ENCODE assay signal across 10 mouse cellular contexts in genomic region chr7:143122191-143122590, GRCm38 (mm10). TPM values are rescaled to one million over a fixed set of nuclear protein-coding genes. Genes with fewer than 3 reads are reported as not detected.
DNase-seq lines count a peak whose midpoint lies in the region; ATAC-seq and TF ChIP-seq lines count a peak whose summit lies in the region.
"Had no signal": no experiment of that assay in that cellular context is flagged by ENCODE, and none has a peak within 500 bp of the region (broad histone marks: within the 10 kb centered on the region; RNA-seq: fewer than 3 reads in every experiment).

No protein-coding gene starts in this region.

- DNase-seq in MEL (ENCODE audit: low read depth, low spot score), result peak; percentile 35
- peak; percentile 87 for DNase-seq in adrenal gland, adult 2 months
- DNase-seq in right cerebral cortex, adult 2 months (ENCODE audit: low spot score in 2 of 2), result no peak
- DNase-seq in gastrocnemius, postnatal 25 days, result no peak
- DNase-seq in embryo, embryonic 10.5 days (ENCODE audit: low spot score), result no peak
- DNase-seq: cerebellum, adult 11-12 months had no signal

- peak overlapping the region; percentile 14; the same call in 1 of the 2 replicates for H3K4me2 ChIP-seq in heart, embryonic 16.5 days (ENCODE audit: low read depth, low read length)
- no peak overlapping the region for H3K4me2 ChIP-seq in lung, embryonic 15.5 days
- H3K4me2 ChIP-seq: forebrain, embryonic 12.5 days had no signal

- H3K9me3 ChIP-seq in MEL (replicated peaks; ENCODE audit: insufficient read depth, low read length), result no peaks in the 10 kb centered on the region
- no peaks in the 10 kb centered on the region for H3K9me3 ChIP-seq in heart, embryonic 16.5 days (replicated peaks; ENCODE audit: control insufficient read depth, low read length)
- no peaks in the 10 kb centered on the region for H3K9me3 ChIP-seq in lung, embryonic 15.5 days
- H3K9me3 ChIP-seq: forebrain, embryonic 12.5 days had no signal

- no peak overlapping the region for H3K27ac ChIP-seq in MEL (ENCODE audit: control insufficient read depth, low read depth, low read length)
- peak overlapping the region; percentile 96 for H3K27ac ChIP-seq in heart, embryonic 16.5 days (ENCODE audit: low read length)
- H3K27ac ChIP-seq in lung, embryonic 15.5 days, result 0 out of 2 replicates have a peak overlapping the region, but pooled peaks have one; percentile 6
- H3K27ac ChIP-seq: forebrain, embryonic 12.5 days had no signal

- peaks cover 12 to 34% of the 10 kb centered on the region in 2 experiments for H3K4me1 ChIP-seq in MEL (ENCODE audit: control insufficient read depth in 1 of 2, insufficient read depth in 2 of 2, low read length in 2 of 2)
- peaks cover 73% of the 10 kb centered on the region for H3K4me1 ChIP-seq in heart, embryonic 16.5 days (ENCODE audit: control insufficient read depth, insufficient read depth, low read length)
- peaks cover 42% of the 10 kb centered on the region for H3K4me1 ChIP-seq in lung, embryonic 15.5 days

- no peak for TF ChIP-seq POLR2A in MEL (IDR thresholded peaks at IDR 0.05; ENCODE audit: control insufficient read depth in 1 of 2, insufficient read depth in 1 of 2, low read depth in 1 of 2, low read length in 2 of 2, poor library complexity in 1 of 2)

- peaks cover 0 to 17% of the 10 kb centered on the region in 2 experiments; a peak in 2 of 4 replicates for H3K36me3 ChIP-seq in MEL (ENCODE audit: control insufficient read depth in 1 of 2, insufficient read depth in 2 of 2, low read length in 2 of 2)
- 0 out of 2 replicates have a peak, but pooled peaks cover 3% of the 10 kb centered on the region for H3K36me3 ChIP-seq in heart, embryonic 16.5 days (ENCODE audit: control insufficient read depth, insufficient read depth)
- no peaks in the 10 kb centered on the region for H3K36me3 ChIP-seq in lung, embryonic 15.5 days
- H3K36me3 ChIP-seq: forebrain, embryonic 12.5 days had no signal

- H3K9ac ChIP-seq in MEL (ENCODE audit: control insufficient read depth, low read depth, low read length, poor library complexity, severe bottlenecking), result no peak overlapping the region
- peak overlapping the region; percentile 67 for H3K9ac ChIP-seq in heart, embryonic 16.5 days (ENCODE audit: low read length)
- H3K9ac ChIP-seq in lung, embryonic 15.5 days, result no peak overlapping the region
- H3K9ac ChIP-seq: forebrain, embryonic 12.5 days had no signal

- peak; percentile 88 for ATAC-seq in heart, embryonic 16.5 days (replicated peaks; ENCODE audit: extremely low read depth, insufficient read depth, low FRiP score)
- ATAC-seq in lung, embryonic 15.5 days (ENCODE audit: borderline replicate concordance, extremely low read depth, low FRiP score, low TSS enrichment), result no peak
- ATAC-seq: Patski had no signal

- no peak for TF ChIP-seq RAD21 in MEL (IDR thresholded peaks at IDR 0.05; ENCODE audit: low read depth, low read length)

- H3K4me3 ChIP-seq in MEL (ENCODE audit: control insufficient read depth in 1 of 2, insufficient read depth in 1 of 2, low read depth in 2 of 2, low read length in 2 of 2), result no peak overlapping the region
- no peak overlapping the region for H3K4me3 ChIP-seq in heart, embryonic 16.5 days (ENCODE audit: low read length)
- no peak overlapping the region for H3K4me3 ChIP-seq in lung, embryonic 15.5 days
- H3K4me3 ChIP-seq: forebrain, embryonic 12.5 days had no signal

- H3K79me2 ChIP-seq in MEL (ENCODE audit: control insufficient read depth, insufficient read depth, low read length, poor library complexity), result no peaks in the 10 kb centered on the region

- H3K27me3 ChIP-seq in MEL (ENCODE audit: control insufficient read depth in 1 of 2, insufficient read depth in 2 of 2, low read length in 2 of 2), result no peaks in the 10 kb centered on the region
- H3K27me3 ChIP-seq in heart, embryonic 16.5 days (ENCODE audit: control insufficient read depth, insufficient read depth, low read length), result no peaks in the 10 kb centered on the region
- no peaks in the 10 kb centered on the region for H3K27me3 ChIP-seq in lung, embryonic 15.5 days
- H3K27me3 ChIP-seq: forebrain, embryonic 12.5 days; Patski had no signal

- TF ChIP-seq EP300 in MEL (IDR thresholded peaks at IDR 0.05; ENCODE audit: low read depth in 1 of 2, low read length in 2 of 2), result peak in 1 of 2 experiments; percentile 42; a peak in 1 of 4 replicates

- 27% methylated on average over 5 of the region's 5 CpGs for WGBS in heart, embryonic 16.5 days
- WGBS in lung, embryonic 15.5 days, result 47% methylated on average over 5 of the region's 5 CpGs

- TF ChIP-seq CTCF in MEL (IDR thresholded peaks at IDR 0.05 in 2 of 3, conservative IDR thresholded peaks at IDR 0.05 in 1 of 3; ENCODE audit: control insufficient read depth in 1 of 3, insufficient read depth in 1 of 3, low read depth in 2 of 3, low read length in 3 of 3, poor library complexity in 1 of 3, severe bottlenecking in 1 of 3), result no peak

TF ChIP-seq in MEL, 35 proteins besides CTCF, POLR2A, EP300 and RAD21:
- 0 out of 2 replicates have a peak, but pooled peaks have one; percentile 43 for TF ChIP-seq ETS1 (IDR thresholded peaks at IDR 0.05; ENCODE audit: low read depth, low read length)
- TF ChIP-seq MAFK (IDR thresholded peaks at IDR 0.05; ENCODE audit: borderline replicate concordance, low read depth, low read length), result no peak
- peak; percentile 81; the same call in 1 of the 2 replicates for TF ChIP-seq MAZ (IDR thresholded peaks at IDR 0.05; ENCODE audit: low read depth, low read length)
- TF ChIP-seq TCF12 (IDR thresholded peaks at IDR 0.05; ENCODE audit: low read depth, low read length), result peak; percentile 40; the same call in 1 of the 2 replicates

RNA-seq across cellular contexts. Expression of gene Kcnq1, which starts 16.0 kb away (rescaled TPM):
- 0.85 and 0.96 TPM in 2 replicates for total RNA-seq in MEL (2012; rRNA removed)
- under 1 TPM in 1 of 2 experiments, not detected in 1; 0.63 TPM for polyA plus RNA-seq in MEL (2012; ENCODE audit: insufficient read depth in 1 of 2, insufficient read length in 2 of 2, low read depth in 1 of 2, low replicate concordance in 2 of 2, missing spikeins in 1 of 2)
- total RNA-seq in adrenal gland, adult 2 months (2021), result 1 to 10 TPM; 1.9 to 4.1 TPM
- 14.2 and 17.2 TPM in 2 replicates for polyA plus RNA-seq in adrenal gland, adult 2 months (2012; rRNA removed)
- 34.6 and 34.9 TPM in 2 replicates for polyA plus RNA-seq in heart, embryonic 16.5 days (2015; fragmentation: Nextera tagmentation; extraction: Ambion mirVana)
- polyA plus RNA-seq in lung, embryonic 15.5 days (2015; fragmentation: Nextera tagmentation; extraction: Ambion mirVana), result 5.5 and 6.0 TPM in 2 replicates
- under 1 TPM; 0.33 to 0.80 TPM for total RNA-seq in gastrocnemius, postnatal 25 days (2021)

RNA-seq across cellular contexts. Expression of gene Trpm5, which starts 27.7 kb away (rescaled TPM):
- total RNA-seq in MEL (2012; rRNA removed), result 1.5 and 1.7 TPM in 2 replicates
- polyA plus RNA-seq in MEL (2012; ENCODE audit: insufficient read depth in 1 of 2, insufficient read length in 2 of 2, low read depth in 1 of 2, low replicate concordance in 2 of 2, missing spikeins in 1 of 2), result 1 to 10 TPM in 1 of 2 experiments, not detected in 1; 1.9 TPM
- total RNA-seq in adrenal gland, adult 2 months (2021), result under 1 TPM; 0.23 to 0.24 TPM
- 0.40 and 0.48 TPM in 2 replicates for polyA plus RNA-seq in adrenal gland, adult 2 months (2012; rRNA removed)
- polyA plus RNA-seq in heart, embryonic 16.5 days (2015; fragmentation: Nextera tagmentation; extraction: Ambion mirVana), result 3.1 and 3.7 TPM in 2 replicates
- polyA plus RNA-seq in lung, embryonic 15.5 days (2015; fragmentation: Nextera tagmentation; extraction: Ambion mirVana), result 4.4 and 4.5 TPM in 2 replicates
- total RNA-seq in gastrocnemius, postnatal 25 days (2021), result under 1 TPM in 1 of 2 experiments, not detected in 1; 0.13 TPM

RNA-seq across cellular contexts. Expression of gene Tssc4, which starts 53.1 kb away (rescaled TPM):
- 63.9 and 76.9 TPM in 2 replicates for total RNA-seq in MEL (2012; rRNA removed)
- polyA plus RNA-seq in MEL (2012; ENCODE audit: insufficient read depth in 1 of 2, insufficient read length in 2 of 2, low read depth in 1 of 2, low replicate concordance in 2 of 2, missing spikeins in 1 of 2), result 10 to 100 TPM in 1 of 2 experiments, not detected in 1; 75.6 TPM
- 10 to 100 TPM; 23.3 to 30.9 TPM for total RNA-seq in adrenal gland, adult 2 months (2021)
- polyA plus RNA-seq in adrenal gland, adult 2 months (2012; rRNA removed), result 120 and 142 TPM in 2 replicates
- polyA plus RNA-seq in heart, embryonic 16.5 days (2015; fragmentation: Nextera tagmentation; extraction: Ambion mirVana), result 59.2 and 61.5 TPM in 2 replicates
- 105 and 107 TPM in 2 replicates for polyA plus RNA-seq in lung, embryonic 15.5 days (2015; fragmentation: Nextera tagmentation; extraction: Ambion mirVana)
- 1 to 10 TPM; 7.4 to 8.6 TPM for total RNA-seq in gastrocnemius, postnatal 25 days (2021)

Comparison
In these comparisons a context has a peak if more than half of its experiments do, and no peak if none do; other contexts are left out.
1. DNase-seq: peak in MEL (single experiment) and adrenal gland, adult 2 months (single experiment); none in right cerebral cortex, adult 2 months (0 of 2), gastrocnemius, postnatal 25 days (single experiment) and embryo, embryonic 10.5 days (single experiment).